Mouse (Mus musculus): Measurements from ENCODE around the gene Syp. TPM values are rescaled to one million over a fixed set of nuclear protein-coding genes. Genes with fewer than 3 reads are reported as not detected.

The Syp gene
- polyA plus RNA-seq (2016; fragmentation: Nextera tagmentation; extraction: Ambion mirVana), result 18.5 and 26.5 TPM in 2 replicates

DNA sequence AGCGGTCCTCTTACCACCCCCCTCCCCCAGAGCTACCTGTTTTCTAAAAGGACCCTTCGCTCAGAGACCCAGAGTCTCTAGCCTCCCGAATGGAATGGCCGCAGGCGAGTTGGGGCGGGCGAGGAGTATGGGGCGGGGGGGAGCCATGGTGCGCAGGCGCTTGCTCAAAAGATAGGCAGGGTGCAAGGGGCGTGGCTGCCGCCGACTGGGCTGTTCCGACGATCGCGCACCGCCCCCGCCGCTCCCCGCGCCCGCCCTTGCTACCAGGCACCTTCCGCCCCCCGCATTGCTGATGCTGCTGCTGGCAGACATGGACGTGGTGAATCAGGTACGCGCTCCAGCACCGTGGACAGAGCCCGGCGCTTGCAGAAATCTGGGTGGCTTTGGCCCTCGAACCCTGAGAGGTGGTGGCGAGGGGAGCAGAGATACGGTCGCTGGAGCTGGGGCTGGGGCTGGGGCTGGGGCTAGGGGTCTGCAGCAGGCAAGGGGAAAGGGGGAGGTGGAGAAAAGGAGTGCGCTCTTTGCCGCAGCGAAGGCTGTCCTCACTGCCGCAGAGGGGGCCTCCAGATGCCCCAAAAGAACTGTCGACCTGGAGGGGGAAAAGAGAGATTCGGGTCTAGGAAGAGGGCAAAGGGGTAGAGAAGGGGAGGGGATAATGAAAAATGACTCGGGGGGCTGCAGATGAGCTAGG lies at the start of gene Syp:
TSS of gene Syp (plus strand) at position 71 of the 691 bp plus-strand sequence.
- Histone ChIP-seq H3K27me3 (ENCODE audit: insufficient read depth, poor library complexity, severe bottlenecking) (peaks cover 14% of the 10 kb centered on the region; the same call in 1 of the 2 replicates), H3K27ac (peak within 1 kb of the TSS; percentile 79), H3K36me3 (no peaks in the 10 kb centered on the region), H3K4me1 (replicated peaks) (peaks cover 17% of the 10 kb centered on the region), H3K4me3 (peak within 1 kb of the TSS; percentile 58), H3K9me3 (0 out of 2 replicates have a peak, but pooled peaks cover 3% of the 10 kb centered on the region)
- peak; percentile 89 for DNase-seq (ENCODE audit: low spot score)
- WGBS, result 10% methylated on average over 42 of the region's 42 CpGs

DNA sequence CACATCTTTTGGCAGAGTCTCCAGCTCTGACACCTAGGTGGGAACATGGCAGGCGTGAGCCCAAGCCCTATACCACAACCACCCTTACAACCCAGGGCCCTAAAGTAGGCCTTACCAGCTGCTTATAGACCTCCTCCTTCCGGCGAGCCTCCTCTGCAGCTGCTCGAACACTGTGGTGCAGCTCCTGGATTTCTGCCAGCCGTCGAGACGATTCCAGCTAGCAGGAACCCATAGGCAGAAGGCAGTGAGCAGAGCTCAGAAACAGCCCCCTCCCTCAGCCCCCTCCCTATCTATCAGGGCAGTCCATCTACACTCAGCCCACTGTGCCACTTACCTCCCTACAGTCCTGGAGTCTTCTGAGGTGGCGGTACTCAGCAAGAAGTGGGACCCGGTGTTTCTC lies 42.9 kb upstream of the Syp start:
- no peak overlapping the region for H3K27ac ChIP-seq
- WGBS, result 94% methylated on average over 9 of the region's 9 CpGs
- DNase-seq (ENCODE audit: low spot score), result no peak
- no peaks in the 10 kb centered on the region; the same call in 1 of the 2 replicates for H3K9me3 ChIP-seq
- no peaks in the 10 kb centered on the region for H3K4me1 ChIP-seq (replicated peaks)
- H3K4me3 ChIP-seq, result no peak overlapping the region
- no peaks in the 10 kb centered on the region for H3K27me3 ChIP-seq (ENCODE audit: insufficient read depth, poor library complexity, severe bottlenecking)
- peaks cover 83% of the 10 kb centered on the region for H3K36me3 ChIP-seq

- H3K27me3 ChIP-seq (ENCODE audit: insufficient read depth, poor library complexity, severe bottlenecking), result peaks cover 4% of the 10 kb centered on the region
- WGBS, result 89% methylated on average over 7 of the region's 7 CpGs
- H3K4me3 ChIP-seq, result peak overlapping the region; percentile 54
- no peaks in the 10 kb centered on the region for H3K9me3 ChIP-seq
- DNase-seq (ENCODE audit: low spot score), result no peak
- no peak overlapping the region for H3K27ac ChIP-seq
- H3K36me3 ChIP-seq, result peaks cover 19% of the 10 kb centered on the region
- H3K4me1 ChIP-seq (replicated peaks), result peaks cover 6% of the 10 kb centered on the region; the same call in 1 of the 2 replicates
These were observed 34.3 kb upstream of the Syp start for GRCm38 (mm10) chrX:7604004-7604403.

DNA sequence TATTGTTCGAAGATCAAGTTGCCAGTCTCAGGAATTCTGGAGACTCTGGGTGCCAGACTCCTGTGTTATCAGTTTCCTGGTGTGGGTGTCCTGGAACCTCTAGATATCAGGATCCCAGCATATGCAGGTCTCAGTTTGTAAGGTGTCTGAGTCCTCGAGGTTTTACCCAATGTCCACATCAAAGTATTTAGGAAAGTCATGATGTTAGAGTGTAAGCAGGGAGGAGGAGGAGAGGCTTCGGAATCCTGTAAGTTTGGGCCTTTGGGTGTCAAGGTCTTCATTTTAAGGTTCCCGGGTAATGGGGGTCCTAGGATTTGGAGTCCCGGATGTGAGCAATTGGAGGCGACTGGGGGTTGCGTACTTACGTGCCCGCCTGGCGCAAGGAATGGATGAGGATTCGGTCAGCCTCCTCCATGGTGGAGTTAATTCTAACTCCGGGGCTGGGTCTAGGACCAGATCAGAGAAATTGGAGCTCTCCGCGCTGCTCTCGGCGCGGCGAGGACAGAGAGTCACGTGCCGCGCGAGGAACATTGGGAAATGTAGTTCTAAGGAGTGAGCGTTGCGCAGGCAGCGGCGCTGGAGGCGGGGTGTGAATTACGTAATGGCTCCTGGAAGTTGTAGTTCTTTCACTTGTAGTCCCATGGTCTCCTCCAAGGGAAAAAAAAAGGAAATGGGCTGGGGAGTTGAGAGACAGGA lies 33.2 kb upstream of the Syp start, which contains the start of gene Ccdc22:
TSS of gene Ccdc22 (minus strand) at position 639 of the 696 bp plus-strand sequence.
- H3K27ac ChIP-seq, result peak within 1 kb of the TSS; percentile 75
- H3K9me3 ChIP-seq, result 0 out of 2 replicates have a peak, but pooled peaks cover 3% of the 10 kb centered on the region
- 21% methylated on average over 28 of the region's 28 CpGs for WGBS
- peaks cover 8% of the 10 kb centered on the region for H3K4me1 ChIP-seq (replicated peaks)
- H3K36me3 ChIP-seq, result 0 out of 2 replicates have a peak, but pooled peaks cover 10% of the 10 kb centered on the region
- peak within 1 kb of the TSS; percentile 54 for H3K4me3 ChIP-seq
- H3K27me3 ChIP-seq (ENCODE audit: insufficient read depth, poor library complexity, severe bottlenecking), result peaks cover 12% of the 10 kb centered on the region
- peak; percentile 76 for DNase-seq (ENCODE audit: low spot score)

- Histone ChIP-seq H3K27me3 (ENCODE audit: insufficient read depth, poor library complexity, severe bottlenecking) (peaks cover 13% of the 10 kb centered on the region), H3K4me1 (replicated peaks) (peaks cover 12% of the 10 kb centered on the region), H3K36me3 (0 out of 2 replicates have a peak, but pooled peaks cover 10% of the 10 kb centered on the region), H3K27ac (no peak overlapping the region), H3K4me3 (no peak overlapping the region), H3K9me3 (0 out of 2 replicates have a peak, but pooled peaks cover 3% of the 10 kb centered on the region)
- DNase-seq (ENCODE audit: low spot score), result no peak
- 48% methylated on average over 8 of the region's 8 CpGs for WGBS
These were observed 32.7 kb upstream of the Syp start for GRCm38 (mm10) chrX:7605575-7605941.

DNA sequence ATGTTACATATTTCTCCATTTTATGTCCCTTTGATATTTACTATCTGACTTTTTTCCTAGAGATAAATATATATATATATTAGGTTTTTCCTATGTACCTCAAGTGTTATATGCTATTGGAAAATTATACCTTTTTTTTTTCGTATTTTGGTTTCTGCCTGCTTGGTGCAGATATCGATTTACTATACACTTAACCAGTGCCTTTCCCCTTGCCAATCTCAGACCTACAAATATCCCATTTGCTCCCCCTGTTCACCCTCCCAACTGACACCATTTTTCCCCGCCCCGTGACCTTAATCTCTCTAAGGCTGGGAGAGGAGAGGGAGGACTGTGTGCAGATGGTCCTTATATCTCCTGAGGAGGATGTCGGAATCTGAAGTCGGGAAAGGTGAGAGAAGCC lies 31.5 kb upstream of the Syp start, which contains the start of gene Cacna1f:
TSS of gene Cacna1f (plus strand) at position 301 of the 400 bp plus-strand sequence.
- no peak for DNase-seq (ENCODE audit: low spot score)
- Histone ChIP-seq H3K4me3 (no peak within 1 kb of the TSS), H3K36me3 (0 out of 2 replicates have a peak, but pooled peaks cover 10% of the 10 kb centered on the region), H3K27ac (no peak within 1 kb of the TSS), H3K27me3 (ENCODE audit: insufficient read depth, poor library complexity, severe bottlenecking) (peaks cover 17% of the 10 kb centered on the region), H3K4me1 (replicated peaks) (peaks cover 15% of the 10 kb centered on the region), H3K9me3 (0 out of 2 replicates have a peak, but pooled peaks cover 3% of the 10 kb centered on the region)
- WGBS, result 76% methylated on average over 6 of the region's 6 CpGs

GRCm38 (mm10) chrX:7610035-7610434 lies 28.2 kb upstream of the Syp start:
- peaks cover 9% of the 10 kb centered on the region; the same call in 1 of the 2 replicates for H3K4me1 ChIP-seq (replicated peaks)
- WGBS, result 28% methylated on average over 21 of the region's 21 CpGs
- H3K9me3 ChIP-seq, result 0 out of 2 replicates have a peak, but pooled peaks cover 3% of the 10 kb centered on the region
- H3K36me3 ChIP-seq, result no peaks in the 10 kb centered on the region
- H3K27ac ChIP-seq, result no peak overlapping the region
- peak overlapping the region; percentile 49 for H3K4me3 ChIP-seq
- peaks cover 17% of the 10 kb centered on the region for H3K27me3 ChIP-seq (ENCODE audit: insufficient read depth, poor library complexity, severe bottlenecking)
- no peak for DNase-seq (ENCODE audit: low spot score)

DNA sequence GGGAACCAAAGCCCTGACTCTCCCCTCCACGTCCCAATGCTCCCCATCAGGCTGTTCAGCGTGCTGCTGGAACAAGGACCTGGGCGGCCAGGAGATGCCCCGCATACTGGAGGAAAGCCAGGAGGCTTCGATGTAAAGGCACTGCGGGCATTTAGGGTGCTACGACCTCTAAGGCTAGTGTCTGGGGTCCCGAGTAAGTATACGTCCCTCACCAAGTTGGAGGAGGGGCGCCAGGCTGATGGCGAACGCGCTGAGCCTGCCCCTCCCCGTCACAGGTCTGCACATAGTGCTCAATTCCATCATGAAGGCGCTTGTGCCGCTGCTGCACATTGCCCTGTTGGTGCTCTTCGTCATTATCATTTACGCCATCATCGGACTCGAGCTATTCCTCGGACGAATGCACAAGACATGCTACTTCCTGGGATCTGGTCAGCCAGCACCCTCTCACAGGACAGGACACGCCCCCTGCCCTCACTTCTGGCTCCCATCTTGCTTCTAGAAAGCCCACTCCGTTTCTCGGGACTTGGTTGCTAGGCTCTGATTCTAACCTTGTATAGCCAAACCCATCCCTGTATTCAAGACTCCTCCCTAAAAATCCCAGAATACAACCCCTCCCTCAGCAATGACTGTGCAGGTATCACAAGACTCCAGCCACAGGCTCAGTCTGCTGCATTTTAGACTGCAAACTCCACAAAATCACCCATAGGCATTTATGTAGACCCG lies 27.6 kb upstream of the Syp start:
- DNase-seq (ENCODE audit: low spot score), result peak; percentile 3
- Histone ChIP-seq H3K4me3 (peak overlapping the region; percentile 49), H3K9me3 (0 out of 2 replicates have a peak, but pooled peaks cover 3% of the 10 kb centered on the region), H3K27me3 (ENCODE audit: insufficient read depth, poor library complexity, severe bottlenecking) (peaks cover 17% of the 10 kb centered on the region), H3K36me3 (no peaks in the 10 kb centered on the region), H3K27ac (no peak overlapping the region), H3K4me1 (replicated peaks) (peaks cover 9% of the 10 kb centered on the region; the same call in 1 of the 2 replicates)
- 22% methylated on average over 26 of the region's 26 CpGs for WGBS

- Histone ChIP-seq H3K27ac (no peak overlapping the region), H3K36me3 (no peaks in the 10 kb centered on the region), H3K9me3 (0 out of 2 replicates have a peak, but pooled peaks cover 3% of the 10 kb centered on the region), H3K4me1 (replicated peaks) (no peaks in the 10 kb centered on the region), H3K4me3 (no peak overlapping the region), H3K27me3 (ENCODE audit: insufficient read depth, poor library complexity, severe bottlenecking) (no peaks in the 10 kb centered on the region)
- WGBS, result 85% methylated on average over 12 of the region's 12 CpGs
- no peak for DNase-seq (ENCODE audit: low spot score)
These were observed 20.3 kb upstream of the Syp start for GRCm38 (mm10) chrX:7617889-7618551.

- Histone ChIP-seq H3K27me3 (ENCODE audit: insufficient read depth, poor library complexity, severe bottlenecking) (no peaks in the 10 kb centered on the region), H3K4me1 (replicated peaks) (no peaks in the 10 kb centered on the region), H3K9me3 (0 out of 2 replicates have a peak, but pooled peaks cover 2% of the 10 kb centered on the region), H3K36me3 (no peaks in the 10 kb centered on the region), H3K27ac (no peak overlapping the region), H3K4me3 (no peak overlapping the region)
- 86% methylated on average over 6 of the region's 6 CpGs for WGBS
- DNase-seq (ENCODE audit: low spot score), result no peak
These were observed 5.7 kb upstream of the Syp start for GRCm38 (mm10) chrX:7632560-7632959.

- H3K4me1 ChIP-seq (replicated peaks), result peaks cover 13% of the 10 kb centered on the region
- H3K27me3 ChIP-seq (ENCODE audit: insufficient read depth, poor library complexity, severe bottlenecking), result peaks cover 10% of the 10 kb centered on the region; the same call in 1 of the 2 replicates
- no peaks in the 10 kb centered on the region for H3K36me3 ChIP-seq
- no peak overlapping the region for H3K27ac ChIP-seq
- no peak overlapping the region for H3K4me3 ChIP-seq
- DNase-seq (ENCODE audit: low spot score), result no peak
- 0 out of 2 replicates have a peak, but pooled peaks cover 5% of the 10 kb centered on the region for H3K9me3 ChIP-seq
- whole genome bisulfite sequencing, result 82% methylated on average over 3 of the region's 3 CpGs
These were observed 3.2 kb upstream of the Syp start for GRCm38 (mm10) chrX:7635101-7635500.
